In the genomic region with DNA sequence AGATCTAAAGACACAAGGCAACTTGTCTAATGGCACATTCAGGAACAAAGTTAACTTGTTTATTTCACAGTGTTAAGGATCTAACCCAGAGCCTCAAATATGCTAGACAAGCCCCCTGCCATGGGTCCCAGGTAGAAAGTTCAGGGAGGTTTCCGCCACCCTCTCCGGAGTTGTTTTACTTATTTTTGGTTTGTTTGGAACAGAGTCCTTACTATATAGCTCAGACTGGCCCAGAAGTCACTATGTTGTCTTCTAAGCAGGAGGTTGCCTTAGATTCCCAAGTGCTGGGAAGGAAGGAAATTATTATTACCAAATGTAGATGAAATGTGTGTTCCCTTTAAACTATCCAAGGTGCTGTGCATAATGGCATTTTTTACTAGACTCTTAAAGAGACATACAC, we compare ENCODE assay signal across 8 mouse cellular contexts. TPM values are rescaled to one million over a fixed set of nuclear protein-coding genes. Genes with fewer than 3 reads are reported as not detected.
DNase-seq lines count a peak whose midpoint lies in the region; ATAC-seq and TF ChIP-seq lines count a peak whose summit lies in the region.

No protein-coding gene starts in this region.

- no peaks in the 10 kb centered on the region for H3K36me3 ChIP-seq in kidney, postnatal 0 days (ENCODE audit: insufficient read depth, low read length)
- no peaks in the 10 kb centered on the region for H3K36me3 ChIP-seq in embryonic facial prominence, embryonic 12.5 days
- H3K36me3 ChIP-seq in intestine, embryonic 16.5 days (ENCODE audit: control insufficient read depth, insufficient read depth, low read length), result no peaks in the 10 kb centered on the region
- no peaks in the 10 kb centered on the region for H3K36me3 ChIP-seq in neural tube, embryonic 12.5 days

- peaks cover 7% of the 10 kb centered on the region; the same call in 1 of the 2 replicates for H3K4me1 ChIP-seq in kidney, postnatal 0 days (replicated peaks; ENCODE audit: insufficient read depth, low read length)
- peaks cover 6% of the 10 kb centered on the region; the same call in 1 of the 2 replicates for H3K4me1 ChIP-seq in embryonic facial prominence, embryonic 12.5 days
- H3K4me1 ChIP-seq in intestine, embryonic 16.5 days (ENCODE audit: control insufficient read depth, insufficient read depth, low read length), result peaks cover 7% of the 10 kb centered on the region
- 0 out of 2 replicates have a peak, but pooled peaks cover 4% of the 10 kb centered on the region for H3K4me1 ChIP-seq in neural tube, embryonic 12.5 days

- H3K9me3 ChIP-seq in kidney, postnatal 0 days (replicated peaks; ENCODE audit: low read length), result no peaks in the 10 kb centered on the region
- no peaks in the 10 kb centered on the region for H3K9me3 ChIP-seq in embryonic facial prominence, embryonic 12.5 days
- H3K9me3 ChIP-seq in intestine, embryonic 16.5 days (ENCODE audit: control insufficient read depth, low read length), result no peaks in the 10 kb centered on the region
- H3K9me3 ChIP-seq in neural tube, embryonic 12.5 days, result no peaks in the 10 kb centered on the region

- peak overlapping the region; percentile 42 for H3K4me3 ChIP-seq in kidney, postnatal 0 days (replicated peaks; ENCODE audit: low read depth, low read length)
- H3K4me3 ChIP-seq in embryonic facial prominence, embryonic 12.5 days, result 0 out of 2 replicates have a peak overlapping the region, but pooled peaks have one; percentile 4
- peak overlapping the region; percentile 16; the same call in 1 of the 2 replicates for H3K4me3 ChIP-seq in intestine, embryonic 16.5 days (ENCODE audit: low read length)
- H3K4me3 ChIP-seq in neural tube, embryonic 12.5 days, result no peak overlapping the region

- no peak for ATAC-seq in kidney, postnatal 0 days (replicated peaks; ENCODE audit: low FRiP score, low read depth)
- no peak for ATAC-seq in embryonic facial prominence, embryonic 12.5 days (ENCODE audit: insufficient number of reproducible peaks, insufficient read depth, low FRiP score, low TSS enrichment)
- no peak for ATAC-seq in intestine, embryonic 16.5 days
- ATAC-seq in neural tube, embryonic 12.5 days (ENCODE audit: low FRiP score, low read depth), result no peak

- WGBS in kidney, postnatal 0 days, result 33% methylated on average over 2 of the region's 2 CpGs
- 50% methylated on average over 2 of the region's 2 CpGs for WGBS in embryonic facial prominence, embryonic 12.5 days
- 47% methylated on average over 2 of the region's 2 CpGs for WGBS in intestine, embryonic 16.5 days
- WGBS in neural tube, embryonic 12.5 days, result 55% methylated on average over 2 of the region's 2 CpGs

- H3K9ac ChIP-seq in kidney, postnatal 0 days (ENCODE audit: low read depth, low read length), result peak overlapping the region; percentile 41; the same call in 1 of the 2 replicates
- H3K9ac ChIP-seq in embryonic facial prominence, embryonic 12.5 days, result 0 out of 2 replicates have a peak overlapping the region, but pooled peaks have one; percentile 21
- no peak overlapping the region; the same call in 1 of the 2 replicates for H3K9ac ChIP-seq in intestine, embryonic 16.5 days (ENCODE audit: low read depth, low read length)
- H3K9ac ChIP-seq in neural tube, embryonic 12.5 days, result no peak overlapping the region

- H3K4me2 ChIP-seq in kidney, postnatal 0 days (ENCODE audit: low read length), result peak overlapping the region; percentile 54
- H3K4me2 ChIP-seq in embryonic facial prominence, embryonic 12.5 days (replicated peaks), result peak overlapping the region; percentile 38
- H3K4me2 ChIP-seq in intestine, embryonic 16.5 days (ENCODE audit: low read depth, low read length), result peak overlapping the region; percentile 19
- peak overlapping the region; percentile 50 for H3K4me2 ChIP-seq in neural tube, embryonic 12.5 days (replicated peaks)

- H3K27me3 ChIP-seq in kidney, postnatal 0 days (ENCODE audit: insufficient read depth, low read length), result no peaks in the 10 kb centered on the region
- H3K27me3 ChIP-seq in embryonic facial prominence, embryonic 12.5 days, result no peaks in the 10 kb centered on the region
- no peaks in the 10 kb centered on the region for H3K27me3 ChIP-seq in intestine, embryonic 16.5 days (replicated peaks; ENCODE audit: control insufficient read depth, insufficient read depth, low read length)
- no peaks in the 10 kb centered on the region for H3K27me3 ChIP-seq in neural tube, embryonic 12.5 days (replicated peaks)

- peak overlapping the region; percentile 71; the same call in 1 of the 2 replicates for H3K27ac ChIP-seq in kidney, postnatal 0 days
- peak overlapping the region; percentile 18; the same call in 1 of the 2 replicates for H3K27ac ChIP-seq in embryonic facial prominence, embryonic 12.5 days
- 0 out of 2 replicates have a peak overlapping the region, but pooled peaks have one; percentile 3 for H3K27ac ChIP-seq in intestine, embryonic 16.5 days (ENCODE audit: low read length)
- no peak overlapping the region for H3K27ac ChIP-seq in neural tube, embryonic 12.5 days

- DNase-seq in kidney, postnatal 0 days (ENCODE audit: low spot score), result no peak
- DNase-seq in kidney, adult 18-20 months, result no peak
- no peak for DNase-seq in gastrocnemius, postnatal 4 days (ENCODE audit: low spot score in 2 of 2)
- no peak for DNase-seq in adrenal gland, adult 2 months
- no peak for DNase-seq in adrenal gland, postnatal 14 days

- no peak for TF ChIP-seq CTCF in kidney, postnatal 0 days (IDR thresholded peaks at IDR 0.05; ENCODE audit: low read depth)

RNA-seq across cellular contexts. Expression of gene Zfand6, which starts 9.7 kb away (rescaled TPM):
- polyA plus RNA-seq in kidney, postnatal 0 days (2015; fragmentation: Nextera tagmentation; extraction: Ambion mirVana), result 185 and 198 TPM in 2 replicates
- 195 and 198 TPM in 2 replicates for polyA plus RNA-seq in embryonic facial prominence, embryonic 12.5 days (2016; fragmentation: Nextera tagmentation; extraction: Ambion mirVana)
- polyA plus RNA-seq in intestine, embryonic 16.5 days (2015; fragmentation: Nextera tagmentation; extraction: Ambion mirVana), result 160 and 163 TPM in 2 replicates
- polyA plus RNA-seq in neural tube, embryonic 12.5 days (2016; fragmentation: Nextera tagmentation; extraction: Ambion mirVana), result 200 and 224 TPM in 2 replicates
- 100 to 1,000 TPM in 1 of 2 experiments, 10 to 100 TPM in 1; 95.5 to 102 TPM for total RNA-seq in gastrocnemius, postnatal 4 days (2021)
- total RNA-seq in adrenal gland, adult 2 months (2021), result 100 to 1,000 TPM; 125 to 137 TPM
- polyA plus RNA-seq in adrenal gland, adult 2 months (2012; rRNA removed), result 34.8 and 35.8 TPM in 2 replicates
- total RNA-seq in adrenal gland, postnatal 14 days (2021), result 123 and 129 TPM in 2 replicates

Comparison
In these comparisons a context has a peak if more than half of its experiments do, and no peak if none do; other contexts are left out.
1. H3K9ac ChIP-seq: peak in kidney, postnatal 0 days (single experiment) and embryonic facial prominence, embryonic 12.5 days (single experiment); none in intestine, embryonic 16.5 days (single experiment) and neural tube, embryonic 12.5 days (single experiment).
2. Peak in every context shown above with its lines, with median percentiles within 50 percentile points of each other: H3K4me2 ChIP-seq.